Mouse (Mus musculus) kidney, postnatal 4 days (tissue): Measurements from ENCODE around the gene Bbx.

Experiments used
- DNase-seq, 2 experiments: peaks; one replicate each; pipeline ENCODE4 v3.0.0; 2021; ENCODE audit warnings: mixed read lengths in 2 of 2

Gene Bbx

DNA sequence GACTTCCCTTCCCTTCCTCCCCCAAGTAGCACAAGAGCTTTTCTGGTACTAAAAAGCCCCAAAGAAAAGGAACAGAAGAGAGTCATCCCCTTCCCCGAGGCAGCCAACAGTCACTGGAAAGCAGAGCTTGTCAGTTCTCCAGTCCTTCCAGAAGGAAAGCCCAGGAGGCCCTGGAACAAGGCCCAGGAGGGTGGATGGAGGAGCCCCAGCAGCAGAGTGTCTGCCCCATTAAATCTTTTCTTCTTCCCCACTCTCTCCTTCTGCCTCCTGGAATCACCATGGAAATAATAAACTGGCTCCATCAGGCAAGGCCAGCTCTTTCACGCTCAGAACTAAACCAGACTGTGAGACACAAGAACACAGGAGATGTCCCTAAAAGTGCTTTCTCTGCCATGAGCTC lies 284.3 kb downstream of the Bbx start:
- DNase-seq = no peak
